Mouse (Mus musculus) lung, postnatal 0 days (tissue): ENCODE data around the gene Chchd6. TPM values are rescaled to one million over a fixed set of nuclear protein-coding genes. Genes with fewer than 3 reads are reported as not detected.

ENCODE experiments used
- ATAC-seq: fragments of 200-750 bp; cut with Nextera tagmentation; 2 replicates; pipeline ENCODE4 v1.8.0; 2017; ENCODE audit warnings: moderate library complexity
- DNase-seq: peaks from one replicate; pipeline ENCODE4 v3.0.0-alpha.2; 2016; ENCODE audit warnings: low spot score
- H3K27ac ChIP-seq: fragments of 300-500 bp; sonication (generic); 2 replicates; pipeline ENCODE4 v1.5.1; 2014; ENCODE audit warnings: antibody characterized with exemption, mild to moderate bottlenecking, low read length, mixed read lengths
- H3K27me3 ChIP-seq: fragments of 300-500 bp; sonication (generic); replicated peaks from 2 replicates; pipeline ENCODE4 v1.6.1; 2014; ENCODE audit warnings: low read length, mixed read lengths; ENCODE audit not compliant: insufficient read depth
- H3K36me3 ChIP-seq: fragments of 300-500 bp; sonication (generic); 2 replicates; pipeline ENCODE4 v1.6.1; 2014; ENCODE audit warnings: low read length, mixed read lengths; ENCODE audit not compliant: insufficient read depth
- H3K4me1 ChIP-seq: fragments of 300-500 bp; sonication (generic); 2 replicates; pipeline ENCODE4 v1.6.1; 2014; ENCODE audit warnings: antibody characterized with exemption, low read depth, low read length, mixed read lengths; ENCODE audit not compliant: insufficient read depth
- H3K4me2 ChIP-seq: fragments of 300-500 bp; sonication (generic); replicated peaks from 2 replicates; pipeline ENCODE4 v1.6.1; 2014; ENCODE audit warnings: low read depth, mild to moderate bottlenecking, low read length, moderate library complexity, mixed read lengths
- H3K4me3 ChIP-seq: fragments of 300-500 bp; sonication (generic); 2 replicates; pipeline ENCODE4 v1.5.1; 2014; ENCODE audit warnings: low read depth, low read length
- H3K9ac ChIP-seq: fragments of 300-500 bp; sonication (generic); replicated peaks from 2 replicates; pipeline ENCODE4 v1.6.1; 2014; ENCODE audit warnings: low read depth, mild to moderate bottlenecking
- H3K9me3 ChIP-seq: fragments of 300-500 bp; sonication (generic); 2 replicates; pipeline ENCODE4 v1.6.1; 2016; ENCODE audit warnings: low read length, mixed read lengths
- CTCF ChIP-seq: IDR thresholded peaks from 2 replicates; pipeline ENCODE4 v1.5.1; 2016; ENCODE audit warnings: antibody characterized with exemption, mild to moderate bottlenecking
- EP300 ChIP-seq: IDR thresholded peaks from 2 replicates; pipeline ENCODE4 v1.6.1; 2016; ENCODE audit warnings: antibody characterized with exemption, mild to moderate bottlenecking, control low read depth
- WGBS: fragments of 180-500 bp; shearing (Covaris S2); extraction: QIAGEN DNeasy Blood & Tissue Kit; methylation state at CpG from one replicate; pipeline ENCODE4 v1.1.7; 2014; 5-methylcytosine and 5-hydroxymethylcytosine counted together
- polyA plus RNA-seq: library from polyadenylated mRNA; unstranded; fragments of >200 nt; fragmentation: Nextera tagmentation; extraction: Ambion mirVana; gene quantifications from 2 replicates; pipeline ENCODE4 v1.2.1, GENCODE M21; 2015

The Chchd6 gene
- polyA plus RNA-seq, 1 experiment from 2014 or later = 25.0 TPM

- H3K27me3 ChIP-seq = no peaks in the 10 kb centered on the region
- DNase-seq (no peak), ATAC-seq (no peak)
- no peak overlapping the region for H3K4me2 ChIP-seq
- no peak overlapping the region for H3K27ac ChIP-seq
- H3K9me3 ChIP-seq = no peaks in the 10 kb centered on the region
- H3K36me3 ChIP-seq = no peaks in the 10 kb centered on the region
- no peak overlapping the region for H3K4me3 ChIP-seq
- no peaks in the 10 kb centered on the region for H3K4me1 ChIP-seq
- WGBS = 50% methylated on average over 3 of the region's 3 CpGs
- TF ChIP-seq CTCF (no peak), EP300 (no peak)
- no peak overlapping the region for H3K9ac ChIP-seq
Observed at GRCm38 (mm10) chr6:89549157-89549556, 46.3 kb downstream of the Chchd6 start.

- TF ChIP-seq CTCF = no peak
- TF ChIP-seq EP300 = no peak
- no peak for ATAC-seq
- 62% methylated on average over 3 of the region's 3 CpGs for WGBS
Observed at GRCm38 (mm10) chr6:89547951-89548350, 47.5 kb downstream of the Chchd6 start.

GRCm38 (mm10) chr6:89538102-89538751, 57.2 kb downstream of the Chchd6 start:
- no peak for TF ChIP-seq EP300
- TF ChIP-seq CTCF = no peak
- Histone ChIP-seq H3K9ac (no peak overlapping the region), H3K4me1 (no peaks in the 10 kb centered on the region), H3K4me3 (no peak overlapping the region), H3K9me3 (no peaks in the 10 kb centered on the region), H3K36me3 (no peaks in the 10 kb centered on the region), H3K4me2 (no peak overlapping the region), H3K27ac (no peak overlapping the region), H3K27me3 (no peaks in the 10 kb centered on the region)
- 81% methylated on average over 1 of the region's 1 CpGs for WGBS
- ATAC-seq = no peak
- no peak for DNase-seq

More at GRCm38 (mm10) chr6:89547951-89548350, 47.5 kb downstream of the Chchd6 start:
- no peak overlapping the region for H3K4me3 ChIP-seq
- H3K36me3 ChIP-seq = no peaks in the 10 kb centered on the region
- H3K27ac ChIP-seq = no peak overlapping the region
- no peaks in the 10 kb centered on the region for H3K27me3 ChIP-seq
- no peak overlapping the region for H3K4me2 ChIP-seq
- no peaks in the 10 kb centered on the region for H3K4me1 ChIP-seq
- no peak for DNase-seq
- no peaks in the 10 kb centered on the region for H3K9me3 ChIP-seq
- H3K9ac ChIP-seq = no peak overlapping the region

DNA sequence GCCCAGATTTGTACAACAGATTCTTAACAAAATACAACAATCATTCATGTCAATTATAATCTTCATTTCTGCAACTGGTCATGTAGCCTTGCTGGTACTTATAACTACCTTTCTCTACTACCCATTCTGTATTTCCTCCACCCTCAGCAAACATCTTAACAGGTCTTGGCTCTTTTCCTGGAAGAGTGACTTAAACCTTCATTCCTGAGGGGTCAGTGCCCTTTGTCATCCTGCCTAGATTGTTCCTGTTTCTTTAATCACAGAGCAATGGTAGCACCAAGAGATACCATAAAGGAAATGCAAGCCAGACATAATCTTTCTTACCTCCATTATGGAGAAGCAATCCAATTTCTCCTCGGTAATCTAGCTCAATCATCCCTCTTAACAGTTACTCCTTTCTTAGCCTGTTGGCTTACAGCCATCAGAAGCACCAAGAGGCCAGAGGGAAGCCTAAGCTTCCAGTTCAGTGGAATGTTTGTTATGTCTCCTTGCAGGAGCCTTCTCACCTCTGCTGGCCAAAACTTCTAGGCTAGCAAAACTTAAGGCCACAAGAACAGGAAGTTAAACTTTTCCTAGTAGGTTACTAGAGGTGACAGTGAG, 59.7 kb downstream of the Chchd6 start:
- Histone ChIP-seq H3K4me2 (no peak overlapping the region), H3K4me1 (no peaks in the 10 kb centered on the region), H3K4me3 (no peak overlapping the region), H3K9me3 (no peaks in the 10 kb centered on the region), H3K9ac (no peak overlapping the region), H3K27ac (no peak overlapping the region), H3K27me3 (no peaks in the 10 kb centered on the region), H3K36me3 (no peaks in the 10 kb centered on the region)
- DNase-seq = peak; percentile 20
- ATAC-seq = no peak; the same call in 1 of the 2 replicates
- TF ChIP-seq EP300 (0 out of 2 replicates have a peak, but pooled peaks have one; percentile 13), CTCF (no peak)
- 23% methylated on average over 1 of the region's 1 CpGs for WGBS

- WGBS = 90% methylated on average over 2 of the region's 2 CpGs
- ATAC-seq (no peak), DNase-seq (no peak)
- no peak overlapping the region for H3K27ac ChIP-seq
- no peaks in the 10 kb centered on the region for H3K36me3 ChIP-seq
- no peaks in the 10 kb centered on the region for H3K9me3 ChIP-seq
- no peak for TF ChIP-seq EP300
- no peak for TF ChIP-seq CTCF
- no peak overlapping the region for H3K4me3 ChIP-seq
- H3K4me1 ChIP-seq = no peaks in the 10 kb centered on the region
- no peaks in the 10 kb centered on the region for H3K27me3 ChIP-seq
- H3K4me2 ChIP-seq = no peak overlapping the region
- H3K9ac ChIP-seq = no peak overlapping the region
Observed at GRCm38 (mm10) chr6:89524766-89525165, 70.7 kb downstream of the Chchd6 start.

DNA sequence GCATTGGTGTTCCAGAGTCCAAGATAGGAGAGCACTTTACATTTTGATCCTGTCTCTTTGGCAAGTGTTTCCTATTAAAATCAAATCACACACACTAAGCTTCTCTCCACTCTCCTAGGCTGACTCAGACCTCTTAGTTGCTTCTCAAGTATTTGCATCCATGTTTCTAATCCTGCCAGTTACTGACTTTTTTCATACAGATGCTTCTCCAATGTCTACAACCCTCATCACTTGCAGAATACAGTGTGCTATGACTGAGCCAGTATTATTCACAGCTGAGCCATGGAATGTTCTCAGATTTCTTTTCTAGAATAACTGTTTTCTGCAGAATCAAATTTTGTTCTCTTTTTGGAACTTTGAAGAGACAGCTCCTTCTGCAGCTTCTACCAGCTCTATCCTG, 85.3 kb downstream of the Chchd6 start:
- H3K27me3 ChIP-seq = no peaks in the 10 kb centered on the region
- DNase-seq = no peak
- no peak for ATAC-seq

More for the DNA sequence above, 85.3 kb downstream of the Chchd6 start:
- Histone ChIP-seq H3K4me1 (no peaks in the 10 kb centered on the region), H3K9me3 (no peaks in the 10 kb centered on the region), H3K36me3 (no peaks in the 10 kb centered on the region), H3K4me3 (no peak overlapping the region), H3K4me2 (no peak overlapping the region), H3K27ac (no peak overlapping the region), H3K9ac (no peak overlapping the region)
- TF ChIP-seq CTCF = no peak
- TF ChIP-seq EP300 = no peak
